Mouse (Mus musculus): ENCODE measurements around the gene Inhba.

- TF ChIP-seq CTCF (IDR thresholded peaks at IDR 0.05; ENCODE audit: borderline replicate concordance, extremely low read depth, insufficient read depth, insufficient read length): peak; percentile 63; the same call in 1 of the 2 replicates
- no peak for TF ChIP-seq POLR2A (IDR thresholded peaks at IDR 0.05; ENCODE audit: borderline replicate concordance, extremely low read depth, insufficient read depth, insufficient read length, poor library complexity, severe bottlenecking)
Observed at GRCm38 (mm10) chr13:16020659-16021058, 9.0 kb downstream of the Inhba start.

Measured in brain, embryonic 14.5 days (tissue).